Mouse (Mus musculus): ENCODE results near the gene Cad. TPM values are rescaled to one million over a fixed set of nuclear protein-coding genes. Genes with fewer than 3 reads are reported as not detected.
"Not testable (repeated sequence)": the region's sequence is repeated elsewhere in the genome, so short reads cannot be mapped to it uniquely, and the experiment has no call there.

The Cad gene
- 45.4 and 54.1 TPM in 2 replicates for polyA plus RNA-seq (2016; fragmentation: Nextera tagmentation; extraction: Ambion mirVana)

GRCm38 (mm10) chr5:31054261-31055215 is at the start of gene Cad:
Gene Cad (plus strand): TSS chr5:31054780.
- under 1% methylated on average over 64 of the region's 64 CpGs for WGBS
- peak within 1 kb of the TSS; percentile 36 for H3K27ac ChIP-seq
- H3K27me3 ChIP-seq = no peaks in the 10 kb centered on the region
- no peaks in the 10 kb centered on the region for H3K9me3 ChIP-seq
- H3K4me1 ChIP-seq = peaks cover 19% of the 10 kb centered on the region
- peaks cover 28% of the 10 kb centered on the region for H3K36me3 ChIP-seq (replicated peaks)
- peak within 1 kb of the TSS; percentile 54 for H3K4me3 ChIP-seq (replicated peaks)
- H3K9ac ChIP-seq = peak within 1 kb of the TSS; percentile 68
- peak; percentile 98 for ATAC-seq (ENCODE audit: low FRiP score)
- peak within 1 kb of the TSS; percentile 83 for H3K4me2 ChIP-seq

- Histone ChIP-seq H3K36me3 (replicated peaks) (no peaks in the 10 kb centered on the region), H3K4me2 (no peak overlapping the region), H3K4me3 (replicated peaks) (no peak overlapping the region), H3K27ac (no peak overlapping the region), H3K4me1 (no peaks in the 10 kb centered on the region), H3K9me3 (no peaks in the 10 kb centered on the region), H3K9ac (no peak overlapping the region), H3K27me3 (no peaks in the 10 kb centered on the region)
- ATAC-seq (ENCODE audit: low FRiP score) = no peak
- whole genome bisulfite sequencing = 85% methylated on average over 3 of the region's 3 CpGs
These were observed 41.8 kb upstream of the Cad start for GRCm38 (mm10) chr5:31012737-31013136.

GRCm38 (mm10) chr5:31015913-31016312 is 38.7 kb upstream of the Cad start:
- Histone ChIP-seq H3K4me1 (no peaks in the 10 kb centered on the region), H3K4me2 (no peak overlapping the region), H3K27me3 (no peaks in the 10 kb centered on the region), H3K36me3 (replicated peaks) (no peaks in the 10 kb centered on the region), H3K27ac (no peak overlapping the region), H3K9me3 (no peaks in the 10 kb centered on the region), H3K4me3 (replicated peaks) (no peak overlapping the region), H3K9ac (no peak overlapping the region)
- 76% methylated on average over 2 of the region's 2 CpGs for WGBS
- no peak for ATAC-seq (ENCODE audit: low FRiP score)

GRCm38 (mm10) chr5:31021790-31022189 is 32.8 kb upstream of the Cad start:
- not testable (repeated sequence) for H3K4me3 ChIP-seq (replicated peaks)

GRCm38 (mm10) chr5:31022690-31023089 is 31.9 kb upstream of the Cad start:
- no peak overlapping the region for H3K27ac ChIP-seq

More at GRCm38 (mm10) chr5:31021790-31022189, 32.8 kb upstream of the Cad start:
- H3K4me2 ChIP-seq; ATAC-seq (ENCODE audit: low FRiP score); H3K27ac ChIP-seq; H3K9ac ChIP-seq; H3K4me1 ChIP-seq; H3K27me3 ChIP-seq; H3K36me3 ChIP-seq (replicated peaks); H3K9me3 ChIP-seq: not testable (repeated sequence)
- 84% methylated on average over 4 of the region's 5 CpGs for WGBS

GRCm38 (mm10) chr5:31023254-31023653 is 31.3 kb upstream of the Cad start:
- no peaks in the 10 kb centered on the region for H3K27me3 ChIP-seq
- H3K27ac ChIP-seq = no peak overlapping the region
- no peaks in the 10 kb centered on the region for H3K9me3 ChIP-seq
- H3K36me3 ChIP-seq (replicated peaks) = no peaks in the 10 kb centered on the region
- H3K9ac ChIP-seq = no peak overlapping the region
- H3K4me2 ChIP-seq = no peak overlapping the region
- 3% methylated on average over 4 of the region's 4 CpGs for WGBS
- peaks cover 8% of the 10 kb centered on the region for H3K4me1 ChIP-seq
- no peak overlapping the region for H3K4me3 ChIP-seq (replicated peaks)
- no peak for ATAC-seq (ENCODE audit: low FRiP score)

More at GRCm38 (mm10) chr5:31022690-31023089, 31.9 kb upstream of the Cad start:
- Histone ChIP-seq H3K4me1 (peaks cover 8% of the 10 kb centered on the region), H3K36me3 (replicated peaks) (no peaks in the 10 kb centered on the region), H3K9ac (no peak overlapping the region), H3K4me3 (replicated peaks) (no peak overlapping the region), H3K4me2 (no peak overlapping the region), H3K9me3 (no peaks in the 10 kb centered on the region), H3K27me3 (no peaks in the 10 kb centered on the region)
- 13% methylated on average over 1 of the region's 1 CpGs for WGBS
- no peak for ATAC-seq (ENCODE audit: low FRiP score)

- no peak for ATAC-seq (ENCODE audit: low FRiP score)
- Histone ChIP-seq H3K9me3 (no peaks in the 10 kb centered on the region), H3K27me3 (no peaks in the 10 kb centered on the region), H3K4me2 (no peak overlapping the region), H3K4me1 (peaks cover 8% of the 10 kb centered on the region), H3K36me3 (replicated peaks) (no peaks in the 10 kb centered on the region), H3K27ac (no peak overlapping the region), H3K9ac (no peak overlapping the region), H3K4me3 (replicated peaks) (no peak overlapping the region)
These were observed 29.9 kb upstream of the Cad start for GRCm38 (mm10) chr5:31024641-31025040.

GRCm38 (mm10) chr5:31030926-31031325 is 23.7 kb upstream of the Cad start:
- 93% methylated on average over 4 of the region's 4 CpGs for WGBS
- no peak for ATAC-seq (ENCODE audit: low FRiP score)
- Histone ChIP-seq H3K27ac (no peak overlapping the region), H3K9me3 (no peaks in the 10 kb centered on the region), H3K9ac (no peak overlapping the region), H3K36me3 (replicated peaks) (no peaks in the 10 kb centered on the region), H3K4me2 (no peak overlapping the region), H3K4me1 (no peaks in the 10 kb centered on the region), H3K27me3 (no peaks in the 10 kb centered on the region), H3K4me3 (replicated peaks) (no peak overlapping the region)

GRCm38 (mm10) chr5:31031508-31031907 is 23.1 kb upstream of the Cad start:
- Histone ChIP-seq H3K9me3 (no peaks in the 10 kb centered on the region), H3K4me3 (replicated peaks) (no peak overlapping the region), H3K27ac (no peak overlapping the region), H3K27me3 (no peaks in the 10 kb centered on the region), H3K9ac (no peak overlapping the region), H3K36me3 (replicated peaks) (peaks cover 4% of the 10 kb centered on the region), H3K4me2 (no peak overlapping the region), H3K4me1 (no peaks in the 10 kb centered on the region)
- no peak for ATAC-seq (ENCODE audit: low FRiP score)
- WGBS = 92% methylated on average over 8 of the region's 8 CpGs

GRCm38 (mm10) chr5:31034669-31035068 is 19.9 kb upstream of the Cad start:
- ATAC-seq (ENCODE audit: low FRiP score) = no peak
- Histone ChIP-seq H3K9ac (no peak overlapping the region), H3K27ac (no peak overlapping the region), H3K4me1 (no peaks in the 10 kb centered on the region), H3K4me3 (replicated peaks) (no peak overlapping the region), H3K9me3 (no peaks in the 10 kb centered on the region), H3K36me3 (replicated peaks) (peaks cover 28% of the 10 kb centered on the region), H3K4me2 (no peak overlapping the region), H3K27me3 (no peaks in the 10 kb centered on the region)
- WGBS = 91% methylated on average over 6 of the region's 6 CpGs

- not testable (repeated sequence) for H3K27me3 ChIP-seq
- 95% methylated on average over 11 of the region's 11 CpGs for WGBS
These were observed 18.0 kb upstream of the Cad start for GRCm38 (mm10) chr5:31036556-31036955.

GRCm38 (mm10) chr5:31038171-31038845 is 16.3 kb upstream of the Cad start:
- Histone ChIP-seq H3K27ac (no peak overlapping the region), H3K9me3 (no peaks in the 10 kb centered on the region), H3K4me2 (no peak overlapping the region), H3K4me1 (no peaks in the 10 kb centered on the region), H3K9ac (no peak overlapping the region), H3K36me3 (replicated peaks) (peaks cover 48% of the 10 kb centered on the region), H3K27me3 (no peaks in the 10 kb centered on the region), H3K4me3 (replicated peaks) (no peak overlapping the region)
- 92% methylated on average over 7 of the region's 7 CpGs for WGBS
- no peak for ATAC-seq (ENCODE audit: low FRiP score)

More at GRCm38 (mm10) chr5:31036556-31036955, 18.0 kb upstream of the Cad start:
- H3K9me3 ChIP-seq; H3K9ac ChIP-seq; H3K4me3 ChIP-seq (replicated peaks); H3K4me1 ChIP-seq; H3K4me2 ChIP-seq; ATAC-seq (ENCODE audit: low FRiP score); H3K27ac ChIP-seq: not testable (repeated sequence)
- H3K36me3 ChIP-seq (replicated peaks) = peaks cover 47% of the 10 kb centered on the region

All from forebrain, embryonic 12.5 days (tissue).